Mouse (Mus musculus) testis, adult 2 months (tissue): ENCODE measurements around the gene Fstl1. TPM values are rescaled to one million over a fixed set of nuclear protein-coding genes. Genes with fewer than 3 reads are reported as not detected.

Experiments used
- H3K27ac ChIP-seq: fragments of 200-500 bp; 2 replicates; pipeline ENCODE4 v1.5.1; 2012; ENCODE audit warnings: low read depth, low read length; ENCODE audit not compliant: control insufficient read depth, insufficient read depth
- H3K27me3 ChIP-seq: fragments of 200-500 bp; 2 replicates; pipeline ENCODE4 v1.6.1; 2012; ENCODE audit warnings: mild to moderate bottlenecking, low read length, moderate library complexity; ENCODE audit not compliant: control insufficient read depth, insufficient read depth
- H3K36me3 ChIP-seq: fragments of 200-500 bp; 2 replicates; pipeline ENCODE4 v1.6.1; 2012; ENCODE audit warnings: mild to moderate bottlenecking, low read length; ENCODE audit not compliant: control insufficient read depth, insufficient read depth
- H3K4me1 ChIP-seq: fragments of 200-500 bp; 2 replicates; pipeline ENCODE4 v1.6.1; 2012; ENCODE audit warnings: low read length; ENCODE audit not compliant: control insufficient read depth, insufficient read depth
- H3K4me3 ChIP-seq: fragments of 200-500 bp; 2 replicates; pipeline ENCODE4 v1.5.1; 2012; ENCODE audit warnings: low read depth, mild to moderate bottlenecking, low read length, moderate library complexity, mixed read lengths; ENCODE audit not compliant: control insufficient read depth
- CTCF ChIP-seq: fragments of 200-500 bp; IDR thresholded peaks from 2 replicates; pipeline ENCODE4 v1.5.1; 2012; ENCODE audit warnings: low read depth, mild to moderate bottlenecking, inconsistent platforms, low read length, moderate library complexity; ENCODE audit not compliant: control insufficient read depth, insufficient read depth, insufficient replicate concordance
- POLR2A ChIP-seq: fragments of 200-500 bp; IDR thresholded peaks from 2 replicates; pipeline ENCODE4 v1.6.1; 2012; ENCODE audit warnings: low read depth, mild to moderate bottlenecking, inconsistent platforms, low read length, moderate library complexity; ENCODE audit not compliant: control insufficient read depth
- polyA plus RNA-seq: library from polyadenylated mRNA; depleted of rRNA; stranded (reverse); fragments of >200 nt; gene quantifications from 2 replicates; pipeline ENCODE4 v1.2.3, GENCODE M21; 2012

The Fstl1 gene
- polyA plus RNA-seq, 1 experiment, result 5.4 TPM

GRCm38 (mm10) chr16:37831041-37831440, 54.4 kb downstream of the Fstl1 start:
- Histone ChIP-seq H3K4me3 (no peak overlapping the region), H3K4me1 (no peaks in the 10 kb centered on the region), H3K36me3 (no peaks in the 10 kb centered on the region), H3K27me3 (no peaks in the 10 kb centered on the region), H3K27ac (no peak overlapping the region)
- TF ChIP-seq POLR2A (no peak), CTCF (no peak)

- no peak for TF ChIP-seq CTCF
- no peak for TF ChIP-seq POLR2A
- H3K36me3 ChIP-seq, result no peaks in the 10 kb centered on the region
- no peaks in the 10 kb centered on the region for H3K4me1 ChIP-seq
- no peak overlapping the region for H3K27ac ChIP-seq
- H3K27me3 ChIP-seq, result no peaks in the 10 kb centered on the region
- H3K4me3 ChIP-seq, result no peak overlapping the region
Observed at GRCm38 (mm10) chr16:37837571-37837970, 60.9 kb downstream of the Fstl1 start.

- no peaks in the 10 kb centered on the region for H3K27me3 ChIP-seq
- no peak for TF ChIP-seq POLR2A
- TF ChIP-seq CTCF, result no peak
- H3K4me3 ChIP-seq, result no peak overlapping the region
- H3K36me3 ChIP-seq, result no peaks in the 10 kb centered on the region
- peaks cover 3% of the 10 kb centered on the region for H3K4me1 ChIP-seq
- no peak overlapping the region for H3K27ac ChIP-seq
Observed at GRCm38 (mm10) chr16:37842439-37842838, 65.8 kb downstream of the Fstl1 start.

- H3K27ac ChIP-seq, result no peak overlapping the region
- H3K27me3 ChIP-seq, result no peaks in the 10 kb centered on the region
- no peak overlapping the region for H3K4me3 ChIP-seq
- no peaks in the 10 kb centered on the region for H3K36me3 ChIP-seq
- H3K4me1 ChIP-seq, result peaks cover 3% of the 10 kb centered on the region
- TF ChIP-seq CTCF (no peak), POLR2A (no peak)
Observed at GRCm38 (mm10) chr16:37843740-37844139, 67.1 kb downstream of the Fstl1 start.

GRCm38 (mm10) chr16:37845202-37845925, 68.7 kb downstream of the Fstl1 start:
- Histone ChIP-seq H3K4me3 (no peak overlapping the region), H3K27me3 (no peaks in the 10 kb centered on the region), H3K36me3 (no peaks in the 10 kb centered on the region), H3K4me1 (peaks cover 3% of the 10 kb centered on the region), H3K27ac (peak overlapping the region; percentile 34; the same call in 1 of the 2 replicates)
- TF ChIP-seq POLR2A (no peak), CTCF (no peak)

GRCm38 (mm10) chr16:37847081-37847480, 70.4 kb downstream of the Fstl1 start:
- Histone ChIP-seq H3K27ac (no peak overlapping the region), H3K4me1 (peaks cover 4% of the 10 kb centered on the region), H3K36me3 (no peaks in the 10 kb centered on the region), H3K27me3 (no peaks in the 10 kb centered on the region), H3K4me3 (no peak overlapping the region)
- TF ChIP-seq CTCF (no peak), POLR2A (no peak)

- no peak overlapping the region for H3K4me3 ChIP-seq
- peaks cover 13% of the 10 kb centered on the region for H3K4me1 ChIP-seq
- H3K27ac ChIP-seq, result no peak overlapping the region
- no peaks in the 10 kb centered on the region for H3K36me3 ChIP-seq
- H3K27me3 ChIP-seq, result no peaks in the 10 kb centered on the region
- TF ChIP-seq POLR2A, result no peak
Observed at GRCm38 (mm10) chr16:37851366-37851765, 74.7 kb downstream of the Fstl1 start.
